Mouse (Mus musculus): ENCODE measurements at regions not wholly inside any gene's neighbourhood (a gene's known extent, or its start where the extent isn't known, plus 50 kb on each side); places are given as distances from the start of the nearest gene placed in this dataset.

GRCm38 (mm10) chr3:45523281-45523680 is 145.1 kb downstream of the Pcdh10 start:
- Histone ChIP-seq H3K4me2 (no peak overlapping the region), H3K4me3 (no peak overlapping the region), H3K36me3 (no peaks in the 10 kb centered on the region), H3K9me3 (replicated peaks) (no peaks in the 10 kb centered on the region), H3K9ac (no peak overlapping the region), H3K27ac (no peak overlapping the region), H3K27me3 (no peaks in the 10 kb centered on the region), H3K4me1 (replicated peaks) (no peaks in the 10 kb centered on the region)
- no peak for ATAC-seq (replicated peaks; ENCODE audit: insufficient number of reproducible peaks, insufficient read depth, low FRiP score, low read depth)
- 66% methylated on average over 4 of the region's 4 CpGs for WGBS

GRCm38 (mm10) chr3:45547091-45547490 is 168.9 kb downstream of the Pcdh10 start:
- no peak overlapping the region for H3K4me3 ChIP-seq
- 74% methylated on average over 3 of the region's 3 CpGs for WGBS
- no peaks in the 10 kb centered on the region for H3K27me3 ChIP-seq
- H3K4me2 ChIP-seq: no peak overlapping the region
- no peak overlapping the region for H3K27ac ChIP-seq
- no peak overlapping the region for H3K9ac ChIP-seq
- H3K36me3 ChIP-seq: no peaks in the 10 kb centered on the region
- no peaks in the 10 kb centered on the region for H3K9me3 ChIP-seq (replicated peaks)
- no peak for ATAC-seq (replicated peaks; ENCODE audit: insufficient number of reproducible peaks, insufficient read depth, low FRiP score, low read depth)
- H3K4me1 ChIP-seq (replicated peaks): no peaks in the 10 kb centered on the region

GRCm38 (mm10) chr3:45555736-45556135 is 177.5 kb downstream of the Pcdh10 start:
- Histone ChIP-seq H3K4me1 (replicated peaks) (no peaks in the 10 kb centered on the region), H3K27ac (no peak overlapping the region), H3K4me2 (no peak overlapping the region), H3K9me3 (replicated peaks) (no peaks in the 10 kb centered on the region), H3K9ac (no peak overlapping the region), H3K4me3 (no peak overlapping the region), H3K27me3 (no peaks in the 10 kb centered on the region), H3K36me3 (no peaks in the 10 kb centered on the region)
- 34% methylated on average over 1 of the region's 1 CpGs for WGBS
- 0 out of 2 replicates have a peak, but pooled peaks have one; percentile 55 for ATAC-seq (replicated peaks; ENCODE audit: insufficient number of reproducible peaks, insufficient read depth, low FRiP score, low read depth)

- H3K27me3 ChIP-seq: no peaks in the 10 kb centered on the region
- no peak overlapping the region for H3K27ac ChIP-seq
- H3K9ac ChIP-seq: no peak overlapping the region
- H3K36me3 ChIP-seq: no peaks in the 10 kb centered on the region
- no peak for ATAC-seq (replicated peaks; ENCODE audit: insufficient number of reproducible peaks, insufficient read depth, low FRiP score, low read depth)
- H3K4me3 ChIP-seq: no peak overlapping the region
- 81% methylated on average over 1 of the region's 1 CpGs for WGBS
- no peaks in the 10 kb centered on the region for H3K4me1 ChIP-seq (replicated peaks)
- H3K4me2 ChIP-seq: no peak overlapping the region
- no peaks in the 10 kb centered on the region for H3K9me3 ChIP-seq (replicated peaks)
These were observed 194.8 kb downstream of the Pcdh10 start for GRCm38 (mm10) chr3:45572995-45573394.

GRCm38 (mm10) chr3:45577035-45577434 is 198.8 kb downstream of the Pcdh10 start:
- Histone ChIP-seq H3K27ac (no peak overlapping the region), H3K27me3 (no peaks in the 10 kb centered on the region), H3K4me1 (replicated peaks) (no peaks in the 10 kb centered on the region), H3K4me2 (no peak overlapping the region), H3K4me3 (no peak overlapping the region), H3K36me3 (no peaks in the 10 kb centered on the region), H3K9me3 (replicated peaks) (no peaks in the 10 kb centered on the region), H3K9ac (no peak overlapping the region)
- WGBS: 79% methylated on average over 1 of the region's 1 CpGs
- ATAC-seq (replicated peaks; ENCODE audit: insufficient number of reproducible peaks, insufficient read depth, low FRiP score, low read depth): no peak

- Histone ChIP-seq H3K27ac (no peak overlapping the region), H3K36me3 (no peaks in the 10 kb centered on the region), H3K9me3 (replicated peaks) (no peaks in the 10 kb centered on the region), H3K4me3 (no peak overlapping the region), H3K4me2 (no peak overlapping the region), H3K9ac (no peak overlapping the region), H3K27me3 (no peaks in the 10 kb centered on the region), H3K4me1 (replicated peaks) (no peaks in the 10 kb centered on the region)
- WGBS: 32% methylated on average over 1 of the region's 1 CpGs
- no peak for ATAC-seq (replicated peaks; ENCODE audit: insufficient number of reproducible peaks, insufficient read depth, low FRiP score, low read depth)
These were observed 215.4 kb downstream of the Pcdh10 start for GRCm38 (mm10) chr3:45593561-45593960.

- no peak overlapping the region for H3K4me3 ChIP-seq
- no peak overlapping the region for H3K9ac ChIP-seq
- WGBS: 54% methylated on average over 2 of the region's 2 CpGs
- H3K4me2 ChIP-seq: no peak overlapping the region
- no peak for ATAC-seq (replicated peaks; ENCODE audit: insufficient number of reproducible peaks, insufficient read depth, low FRiP score, low read depth)
- H3K4me1 ChIP-seq (replicated peaks): no peaks in the 10 kb centered on the region
- H3K36me3 ChIP-seq: no peaks in the 10 kb centered on the region
- H3K9me3 ChIP-seq (replicated peaks): no peaks in the 10 kb centered on the region
- H3K27ac ChIP-seq: no peak overlapping the region
- H3K27me3 ChIP-seq: no peaks in the 10 kb centered on the region
These were observed 224.1 kb downstream of the Pcdh10 start for GRCm38 (mm10) chr3:45602278-45602677.

GRCm38 (mm10) chr3:45603151-45603550 is 225.0 kb downstream of the Pcdh10 start:
- no peaks in the 10 kb centered on the region for H3K9me3 ChIP-seq (replicated peaks)
- no peak overlapping the region for H3K9ac ChIP-seq
- WGBS: 72% methylated on average over 5 of the region's 5 CpGs
- no peak for ATAC-seq (replicated peaks; ENCODE audit: insufficient number of reproducible peaks, insufficient read depth, low FRiP score, low read depth)
- no peaks in the 10 kb centered on the region for H3K36me3 ChIP-seq
- H3K4me2 ChIP-seq: no peak overlapping the region
- no peak overlapping the region for H3K4me3 ChIP-seq
- no peaks in the 10 kb centered on the region for H3K27me3 ChIP-seq
- no peaks in the 10 kb centered on the region for H3K4me1 ChIP-seq (replicated peaks)
- H3K27ac ChIP-seq: no peak overlapping the region

- Histone ChIP-seq H3K27me3 (no peaks in the 10 kb centered on the region), H3K4me2 (no peak overlapping the region), H3K9me3 (replicated peaks) (no peaks in the 10 kb centered on the region), H3K36me3 (no peaks in the 10 kb centered on the region), H3K27ac (no peak overlapping the region), H3K9ac (no peak overlapping the region), H3K4me1 (replicated peaks) (no peaks in the 10 kb centered on the region), H3K4me3 (no peak overlapping the region)
- no peak for ATAC-seq (replicated peaks; ENCODE audit: insufficient number of reproducible peaks, insufficient read depth, low FRiP score, low read depth)
These were observed 242.5 kb downstream of the Pcdh10 start for GRCm38 (mm10) chr3:45620729-45621128.

- Histone ChIP-seq H3K9me3 (replicated peaks) (no peaks in the 10 kb centered on the region), H3K4me3 (no peak overlapping the region), H3K36me3 (no peaks in the 10 kb centered on the region), H3K27ac (no peak overlapping the region), H3K9ac (no peak overlapping the region), H3K4me1 (replicated peaks) (no peaks in the 10 kb centered on the region), H3K27me3 (no peaks in the 10 kb centered on the region), H3K4me2 (no peak overlapping the region)
- 81% methylated on average over 6 of the region's 6 CpGs for WGBS
- ATAC-seq (replicated peaks; ENCODE audit: insufficient number of reproducible peaks, insufficient read depth, low FRiP score, low read depth): no peak
These were observed 267.8 kb downstream of the Pcdh10 start for GRCm38 (mm10) chr3:45645856-45646450.

- H3K9ac ChIP-seq: no peak overlapping the region
- H3K9me3 ChIP-seq (replicated peaks): no peaks in the 10 kb centered on the region
- no peaks in the 10 kb centered on the region for H3K36me3 ChIP-seq
- no peak overlapping the region for H3K4me2 ChIP-seq
- no peak overlapping the region for H3K4me3 ChIP-seq
- no peak for ATAC-seq (replicated peaks; ENCODE audit: insufficient number of reproducible peaks, insufficient read depth, low FRiP score, low read depth)
- no peaks in the 10 kb centered on the region for H3K4me1 ChIP-seq (replicated peaks)
- H3K27me3 ChIP-seq: no peaks in the 10 kb centered on the region
- H3K27ac ChIP-seq: no peak overlapping the region
These were observed 271.2 kb downstream of the Pcdh10 start for GRCm38 (mm10) chr3:45649361-45649760.

GRCm38 (mm10) chr3:45657023-45657422 is 278.8 kb downstream of the Pcdh10 start:
- H3K27ac ChIP-seq: no peak overlapping the region
- no peaks in the 10 kb centered on the region for H3K27me3 ChIP-seq
- 88% methylated on average over 5 of the region's 5 CpGs for WGBS
- no peak overlapping the region for H3K9ac ChIP-seq
- no peaks in the 10 kb centered on the region for H3K36me3 ChIP-seq
- no peak overlapping the region for H3K4me2 ChIP-seq
- H3K4me1 ChIP-seq (replicated peaks): no peaks in the 10 kb centered on the region
- H3K4me3 ChIP-seq: no peak overlapping the region
- no peak for ATAC-seq (replicated peaks; ENCODE audit: insufficient number of reproducible peaks, insufficient read depth, low FRiP score, low read depth)
- no peaks in the 10 kb centered on the region for H3K9me3 ChIP-seq (replicated peaks)
